Mouse (Mus musculus) heart, adult 2 months (tissue): ENCODE measurements at regions not wholly inside any gene's neighbourhood (a gene's known extent, or its start where the extent isn't known, plus 50 kb on each side); places are given as distances from the start of the nearest gene placed in this dataset.

Experiments used
- CTCF ChIP-seq: fragments of 200-600 bp; IDR thresholded peaks from 2 replicates; pipeline ENCODE4 v1.8.1; 2022; ENCODE audit warnings: antibody characterized with exemption, mild to moderate bottlenecking, moderate library complexity
- POLR2A ChIP-seq: fragments of 200-500 bp; IDR thresholded peaks from 2 replicates; pipeline ENCODE4 v1.6.1; 2011; ENCODE audit warnings: mild to moderate bottlenecking, low read depth, low read length, control low read depth; ENCODE audit not compliant: insufficient read depth

- TF ChIP-seq CTCF (no peak), POLR2A (no peak)
Measured at GRCm38 (mm10) chr4:153251943-153252342, 230.7 kb downstream of the Ajap1 start.
